ENCODE assay signal across 9 mouse cellular contexts in genomic region chr8:79734304-79734703, GRCm38 (mm10). TPM values are rescaled to one million over a fixed set of nuclear protein-coding genes. Genes with fewer than 3 reads are reported as not detected.
A peak's percentile ranks its signal among the peaks of the same experiment; 100 is the strongest.
DNase-seq lines count a peak whose midpoint lies in the region; ATAC-seq and TF ChIP-seq lines count a peak whose summit lies in the region.
"Had no signal": no experiment of that assay in that cellular context is flagged by ENCODE, and none has a peak within 500 bp of the region (broad histone marks: within the 10 kb centered on the region; RNA-seq: fewer than 3 reads in every experiment).

No protein-coding gene starts in this region.

- 24% methylated on average over 2 of the region's 2 CpGs for WGBS in thymus, adult 2 months
- 17% methylated on average over 2 of the region's 2 CpGs for WGBS in hindbrain, embryonic 16.5 days

- no peak for TF ChIP-seq CTCF in thymus, adult 2 months (IDR thresholded peaks at IDR 0.05; ENCODE audit: borderline replicate concordance, control insufficient read depth, extremely low read depth, insufficient read depth, low read length, poor library complexity)

- peak; percentile 69 for ATAC-seq in hindbrain, embryonic 16.5 days

- no peak for TF ChIP-seq POLR2A in thymus, adult 2 months (IDR thresholded peaks at IDR 0.05; ENCODE audit: control insufficient read depth, extremely low read depth, insufficient read depth, low read length, poor library complexity)

- H3K27me3 ChIP-seq in thymus, adult 2 months (ENCODE audit: control insufficient read depth, insufficient read depth, low read length): no peaks in the 10 kb centered on the region
- H3K27me3 ChIP-seq in hindbrain, embryonic 16.5 days (replicated peaks; ENCODE audit: control insufficient read depth, insufficient read depth, low read length): no peaks in the 10 kb centered on the region
- H3K27me3 ChIP-seq: stomach, embryonic 15.5 days had no signal

- intact Hi-C loops in gastrocnemius, postnatal 14 days (cut with DNase I; ENCODE audit: low total_unique reads): loop anchor here (5.0 kb wide), 1 partner anchor 748 kb away; no protein-coding TSS in a partner anchor
- intact Hi-C loops in gastrocnemius, postnatal 36 days (cut with DNase I): loop anchor here (10.0 kb wide), 1 partner anchor 950 kb away; no protein-coding TSS in a partner anchor

- H3K4me2 ChIP-seq in hindbrain, embryonic 16.5 days (ENCODE audit: low read length): no peak overlapping the region
- H3K4me2 ChIP-seq: stomach, embryonic 15.5 days had no signal

- no peaks in the 10 kb centered on the region for H3K9me3 ChIP-seq in hindbrain, embryonic 16.5 days (ENCODE audit: control insufficient read depth, low read length)
- H3K9me3 ChIP-seq: stomach, embryonic 15.5 days had no signal

- no peaks in the 10 kb centered on the region for H3K36me3 ChIP-seq in thymus, adult 2 months (ENCODE audit: control insufficient read depth, insufficient read depth, low read length)
- H3K36me3 ChIP-seq in hindbrain, embryonic 16.5 days (ENCODE audit: control insufficient read depth, insufficient read depth, low read length): 0 out of 2 replicates have a peak, but pooled peaks cover 2% of the 10 kb centered on the region

- no peak overlapping the region for H3K27ac ChIP-seq in thymus, adult 2 months (ENCODE audit: control insufficient read depth, insufficient read depth, low read length)
- no peak overlapping the region for H3K27ac ChIP-seq in hindbrain, embryonic 16.5 days (ENCODE audit: low read depth, low read length)
- H3K27ac ChIP-seq: stomach, embryonic 15.5 days had no signal

- no peak overlapping the region for H3K4me3 ChIP-seq in thymus, adult 2 months (ENCODE audit: control insufficient read depth, insufficient read depth, low read length)
- H3K4me3 ChIP-seq in hindbrain, embryonic 16.5 days (ENCODE audit: low read length): no peak overlapping the region
- H3K4me3 ChIP-seq: stomach, embryonic 15.5 days had no signal

- no peak overlapping the region for H3K9ac ChIP-seq in hindbrain, embryonic 16.5 days (ENCODE audit: low read depth, low read length)
- H3K9ac ChIP-seq: stomach, embryonic 15.5 days had no signal

- H3K4me1 ChIP-seq in thymus, adult 2 months (replicated peaks; ENCODE audit: control insufficient read depth, insufficient read depth, low read length): no peaks in the 10 kb centered on the region
- no peaks in the 10 kb centered on the region for H3K4me1 ChIP-seq in hindbrain, embryonic 16.5 days (ENCODE audit: control insufficient read depth, insufficient read depth, low read depth, low read length)
- H3K4me1 ChIP-seq: stomach, embryonic 15.5 days had no signal

- DNase-seq in gastrocnemius, postnatal 14 days: peak; percentile 6
- no peak for DNase-seq in gastrocnemius, postnatal 36 days
- peak; percentile 32 for DNase-seq in thymus, adult 2 months
- DNase-seq in thymus, postnatal 36 days: no peak
- DNase-seq in cerebellum, adult 9-11 months: peak; percentile 18
- peak; percentile 65 for DNase-seq in lung, postnatal 25 days (ENCODE audit: low spot score)
- no peak for DNase-seq in urinary bladder, postnatal 25 days (ENCODE audit: low spot score)

RNA-seq across cellular contexts. Expression of gene Anapc10, which starts 22.7 kb away (rescaled TPM):
- total RNA-seq in gastrocnemius, postnatal 14 days (2021): 1 to 10 TPM; 3.7 to 4.4 TPM
- total RNA-seq in gastrocnemius, postnatal 36 days (2021): 1 to 10 TPM; 3.5 to 3.9 TPM
- polyA plus RNA-seq in thymus, adult 2 months (2012; rRNA removed): 0.93 and 2.6 TPM in 2 replicates
- 30.3 and 36.0 TPM in 2 replicates for polyA plus RNA-seq in hindbrain, embryonic 16.5 days (2015; fragmentation: Nextera tagmentation; extraction: Ambion mirVana)

RNA-seq across cellular contexts. Expression of gene Abce1, which starts 22.8 kb away (rescaled TPM):
- 10 to 100 TPM; 43.0 to 48.6 TPM for total RNA-seq in gastrocnemius, postnatal 14 days (2021)
- 10 to 100 TPM; 40.0 to 47.0 TPM for total RNA-seq in gastrocnemius, postnatal 36 days (2021)
- polyA plus RNA-seq in thymus, adult 2 months (2012; rRNA removed): 18.2 and 20.2 TPM in 2 replicates
- 80.0 and 86.9 TPM in 2 replicates for polyA plus RNA-seq in hindbrain, embryonic 16.5 days (2015; fragmentation: Nextera tagmentation; extraction: Ambion mirVana)

Comparison
In these comparisons a context has a peak if more than half of its experiments do, and no peak if none do; other contexts are left out.
1. DNase-seq: peak in gastrocnemius, postnatal 14 days (single experiment), thymus, adult 2 months (single experiment), cerebellum, adult 9-11 months (single experiment) and lung, postnatal 25 days (single experiment); none in gastrocnemius, postnatal 36 days (0 of 2), thymus, postnatal 36 days (0 of 2) and urinary bladder, postnatal 25 days (single experiment).